Mouse (Mus musculus): Measurements from ENCODE around the gene Sh3pxd2b.

Sh3pxd2b gene

DNA sequence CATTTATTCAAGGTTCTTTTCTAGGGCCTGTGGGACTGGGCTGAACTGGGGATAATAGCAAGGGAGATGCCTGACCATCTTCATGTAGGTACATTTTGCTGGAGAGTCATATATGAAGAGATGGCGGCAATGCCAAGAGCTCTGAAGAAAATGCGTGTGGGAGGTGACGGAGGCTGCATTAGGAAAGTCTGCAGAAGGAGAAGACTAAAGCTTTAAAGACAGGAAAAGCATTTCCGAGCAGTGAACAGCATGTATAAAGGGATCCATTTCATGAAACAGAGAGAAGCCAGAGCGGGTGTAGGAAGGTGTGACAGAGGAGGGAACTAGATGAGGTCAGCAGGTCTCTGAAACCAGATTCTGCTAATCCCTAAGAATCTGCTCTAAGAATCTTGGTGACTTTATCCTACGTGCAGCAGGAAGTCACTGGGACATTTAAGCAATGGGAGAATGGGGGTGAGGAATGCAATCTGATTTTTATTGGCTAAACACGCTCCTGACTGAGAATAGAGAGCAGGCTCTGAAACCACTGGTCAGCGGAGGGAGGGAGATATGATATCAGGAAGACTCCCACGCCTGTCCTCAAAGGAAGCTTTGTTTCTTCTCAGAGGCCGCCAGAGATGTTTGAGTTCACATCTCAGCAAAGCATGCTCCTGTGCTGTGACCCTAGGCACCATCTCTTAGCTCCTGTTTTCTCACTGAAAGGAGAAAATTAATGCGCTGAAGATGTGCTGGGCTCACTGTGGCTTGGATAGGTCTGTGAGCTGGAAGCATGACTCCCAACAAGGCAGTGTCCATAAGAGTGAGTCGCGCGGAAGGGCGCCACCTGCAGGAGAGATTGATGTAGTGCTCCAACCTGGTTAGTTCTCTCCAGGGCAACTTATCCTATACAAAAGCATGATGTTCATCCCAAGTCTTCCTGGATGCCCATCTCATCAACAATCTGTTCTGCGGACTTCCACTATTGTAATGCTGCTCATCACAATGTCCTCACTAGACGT lies 6.8 kb upstream of the Sh3pxd2b start:
- DNase-seq (ENCODE audit: low spot score in 2 of 2): no peak

DNA sequence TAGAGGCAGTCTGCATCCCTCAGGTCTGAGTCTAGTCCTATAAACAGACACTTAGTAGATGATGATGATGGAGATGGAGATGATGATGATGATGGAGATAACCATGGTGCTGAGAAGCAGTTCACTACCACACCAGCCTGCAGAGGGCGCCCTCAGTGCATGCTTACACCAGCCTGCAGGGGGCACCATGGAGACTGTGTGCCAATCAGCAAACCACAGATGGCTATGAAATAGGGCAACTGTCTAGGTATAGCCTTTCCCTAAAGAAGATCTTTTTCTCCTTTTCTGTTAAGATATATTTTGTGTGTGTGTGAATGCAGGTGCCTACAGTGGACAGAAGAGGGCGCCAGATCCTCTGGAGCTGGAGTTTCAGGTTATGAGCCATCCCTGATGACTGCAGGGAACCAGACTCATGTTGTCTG lies 4.8 kb upstream of the Sh3pxd2b start:
- no peak for DNase-seq (ENCODE audit: low spot score in 2 of 2)

DNA sequence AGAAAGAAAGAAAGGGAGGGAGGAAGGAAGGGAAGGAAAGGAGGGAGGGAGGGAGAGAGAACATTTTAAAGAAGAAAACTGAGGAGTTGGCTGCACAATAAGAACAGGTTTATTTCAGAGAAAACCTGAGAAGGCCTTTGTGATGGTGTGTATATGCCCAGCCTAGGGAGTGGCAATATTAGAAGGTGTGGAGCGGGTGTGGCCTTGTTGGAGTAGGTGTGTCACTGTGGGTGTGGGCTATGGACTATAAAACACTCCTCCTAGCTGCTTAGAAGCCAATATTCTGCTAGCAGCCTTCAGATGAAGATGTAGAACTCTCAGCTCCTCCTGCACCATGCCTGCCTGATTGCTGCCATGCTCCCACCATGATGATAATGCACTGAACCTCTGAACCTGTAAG lies 4.3 kb upstream of the Sh3pxd2b start:
- DNase-seq (ENCODE audit: low spot score in 2 of 2): no peak

GRCm38 (mm10) chr11:32345504-32346297 lies 1.9 kb upstream of the Sh3pxd2b start:
- no peak for DNase-seq (ENCODE audit: low spot score in 2 of 2)

DNA sequence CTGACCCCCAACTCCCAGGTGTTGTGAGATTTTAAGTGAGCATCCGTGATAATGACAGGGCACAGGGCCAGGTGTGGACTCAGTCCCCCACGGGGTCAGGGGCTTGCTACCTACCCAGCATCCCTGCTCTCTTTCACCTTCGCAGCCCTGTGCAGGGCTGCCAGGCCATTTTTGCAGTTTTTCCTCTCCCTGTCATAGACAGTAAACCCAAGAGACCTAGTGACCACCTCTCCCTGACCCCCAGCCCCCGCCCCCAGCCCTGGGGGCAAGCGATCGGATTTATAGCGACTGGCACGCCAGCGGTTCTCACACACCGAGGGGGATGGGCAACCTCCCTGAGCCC lies 385 bp upstream of the Sh3pxd2b start:
- DNase-seq (ENCODE audit: low spot score in 2 of 2): no peak

GRCm38 (mm10) chr11:32348433-32349283 lies 1.0 kb downstream of the Sh3pxd2b start:
- DNase-seq (ENCODE audit: low spot score in 2 of 2): no peak

DNA sequence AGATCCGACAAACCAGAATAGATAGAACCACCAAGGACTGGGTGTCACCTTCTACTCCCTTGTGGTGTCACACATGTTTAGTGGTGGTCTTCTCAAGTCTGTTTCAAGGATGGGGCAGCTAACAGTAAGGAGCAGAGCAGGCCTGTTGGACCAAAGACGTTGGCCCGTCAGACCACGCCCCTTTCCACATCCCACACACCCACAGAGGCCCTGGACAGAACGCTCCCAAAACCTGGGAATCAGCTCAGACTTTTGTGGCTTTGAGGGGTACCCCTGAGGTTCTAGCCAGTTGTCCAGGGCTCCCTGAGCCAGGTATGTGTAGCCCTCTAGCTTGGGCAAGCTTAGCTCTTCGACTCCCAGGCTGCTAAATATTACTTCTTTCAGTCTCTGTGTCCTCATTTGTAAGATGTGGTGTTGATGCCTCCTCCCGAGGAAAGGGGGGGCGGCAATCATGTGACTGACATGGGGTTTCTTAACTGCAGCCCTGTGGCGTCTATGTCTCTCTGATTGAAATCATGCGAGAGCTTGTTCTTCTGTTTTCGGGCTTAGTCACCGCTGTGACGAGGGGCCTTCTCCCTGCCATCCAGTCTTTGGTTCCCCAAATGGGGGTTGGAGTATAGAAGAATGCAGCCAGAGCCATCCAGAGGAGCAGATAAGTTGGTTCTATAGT lies 1.8 kb downstream of the Sh3pxd2b start:
- peak in 1 of 2 experiments; percentile 49 for DNase-seq (ENCODE audit: low spot score in 2 of 2)

GRCm38 (mm10) chr11:32352946-32353345 lies 5.3 kb downstream of the Sh3pxd2b start:
- no peak for DNase-seq (ENCODE audit: low spot score in 2 of 2)

DNA sequence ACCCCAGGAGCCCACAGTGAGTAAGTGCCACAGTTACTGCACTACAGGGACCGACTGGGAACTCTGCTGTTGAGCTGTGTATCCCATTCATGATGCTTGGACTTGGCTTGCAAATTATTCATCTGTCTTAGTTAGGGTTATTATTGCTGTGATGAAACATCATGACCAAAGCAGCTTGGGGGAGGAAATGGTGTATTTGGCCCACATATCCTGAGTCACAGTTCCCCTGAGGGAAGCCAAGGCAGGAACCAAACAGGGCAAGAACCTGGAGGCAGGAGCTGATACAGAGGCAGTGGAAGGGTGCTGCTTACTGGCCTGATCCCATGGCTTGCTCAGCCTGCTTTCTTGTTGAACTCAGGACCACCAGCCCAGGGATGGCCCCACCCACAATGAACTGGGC lies 7.8 kb downstream of the Sh3pxd2b start:
- DNase-seq (ENCODE audit: low spot score in 2 of 2): no peak

DNA sequence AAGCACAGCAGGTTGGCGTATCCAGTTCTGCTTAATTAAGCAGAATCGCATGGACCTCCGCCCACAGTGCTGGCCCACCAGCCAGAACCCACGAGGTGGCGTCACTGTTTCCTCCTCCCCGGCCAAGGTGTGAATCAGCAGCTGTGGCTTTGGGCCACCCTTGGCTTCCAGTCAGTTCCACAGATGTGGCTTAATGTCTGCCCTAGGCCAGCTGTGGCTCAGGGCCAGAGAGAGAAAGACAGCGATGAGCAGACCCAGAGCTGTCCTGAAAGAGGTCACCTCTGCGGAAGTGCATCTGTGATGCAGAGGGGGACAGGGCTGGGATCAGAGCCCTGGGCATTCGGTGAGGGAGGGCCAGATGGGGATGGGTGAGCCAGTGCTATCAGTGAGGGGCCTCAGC lies 10.1 kb downstream of the Sh3pxd2b start:
- peak; percentile 71 to 80 for DNase-seq (ENCODE audit: low spot score in 2 of 2)

GRCm38 (mm10) chr11:32358399-32358798 lies 10.8 kb downstream of the Sh3pxd2b start:
- DNase-seq (ENCODE audit: low spot score in 2 of 2): no peak

DNA sequence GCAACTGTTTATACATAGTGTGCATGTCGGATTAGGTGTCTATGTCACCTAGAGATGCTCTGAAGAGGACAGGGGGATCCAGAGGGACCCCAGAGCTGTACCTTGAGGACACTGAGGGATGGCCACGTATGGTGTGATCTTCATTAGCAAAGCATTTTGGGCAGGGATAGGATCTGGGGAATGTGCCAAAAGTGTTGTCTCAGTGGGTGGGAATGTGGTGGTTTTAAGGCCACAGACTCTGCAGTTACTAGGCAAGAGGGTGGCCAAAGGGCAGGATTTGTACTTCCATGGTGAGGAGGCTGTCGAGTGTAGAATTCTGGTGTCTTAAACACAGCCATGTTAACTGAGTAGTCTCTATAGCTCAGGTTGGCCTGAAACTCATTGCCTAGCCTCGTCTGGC lies 11.9 kb downstream of the Sh3pxd2b start:
- DNase-seq (ENCODE audit: low spot score in 2 of 2): no peak

- DNase-seq (ENCODE audit: low spot score in 2 of 2): no peak
Measured at GRCm38 (mm10) chr11:32361774-32362173, 14.2 kb downstream of the Sh3pxd2b start.

DNA sequence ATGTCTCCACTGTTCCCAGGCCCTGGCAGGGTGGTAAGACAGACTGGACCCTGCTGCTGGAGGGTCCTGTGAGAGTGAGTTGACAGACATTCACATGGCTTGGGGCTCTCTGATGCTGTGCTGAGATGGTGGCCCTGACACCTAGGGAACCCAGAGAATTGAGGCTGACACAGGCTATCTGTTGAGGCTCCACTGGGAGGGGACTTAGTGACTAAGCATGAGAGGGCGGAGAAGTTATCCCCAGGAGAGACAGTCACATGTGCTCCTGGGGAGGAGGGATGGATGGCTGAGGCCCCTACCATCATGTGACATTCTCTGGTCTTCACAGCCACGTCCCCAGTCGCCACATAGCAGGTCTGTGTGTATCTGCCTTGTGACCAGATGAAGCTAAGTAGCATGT lies 15.6 kb downstream of the Sh3pxd2b start:
- no peak for DNase-seq (ENCODE audit: low spot score in 2 of 2)

- DNase-seq (ENCODE audit: low spot score in 2 of 2): no peak
Measured at GRCm38 (mm10) chr11:32363610-32364220, 16.1 kb downstream of the Sh3pxd2b start.

DNA sequence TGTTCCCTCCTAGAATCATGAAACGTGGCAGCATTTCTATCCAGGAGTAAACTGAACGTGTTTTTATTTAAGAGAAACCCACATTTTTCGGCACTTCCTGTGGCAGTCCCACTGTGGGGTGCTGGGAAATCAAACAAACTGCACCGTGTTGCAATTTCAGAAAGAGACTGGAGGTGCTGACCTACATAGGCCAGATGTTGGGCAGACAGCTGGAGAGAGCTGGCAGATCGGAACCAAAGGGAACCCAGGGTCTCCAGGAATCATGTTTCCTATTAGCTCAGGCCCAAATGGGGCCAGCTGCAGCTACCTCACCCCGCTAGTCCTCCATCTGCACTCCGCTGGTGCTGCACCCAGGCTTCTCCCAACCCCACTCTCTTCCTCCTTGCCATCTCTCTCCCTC lies 16.8 kb downstream of the Sh3pxd2b start:
- no peak for DNase-seq (ENCODE audit: low spot score in 2 of 2)

GRCm38 (mm10) chr11:32365498-32365897 lies 17.9 kb downstream of the Sh3pxd2b start:
- DNase-seq (ENCODE audit: low spot score in 2 of 2): no peak

DNA sequence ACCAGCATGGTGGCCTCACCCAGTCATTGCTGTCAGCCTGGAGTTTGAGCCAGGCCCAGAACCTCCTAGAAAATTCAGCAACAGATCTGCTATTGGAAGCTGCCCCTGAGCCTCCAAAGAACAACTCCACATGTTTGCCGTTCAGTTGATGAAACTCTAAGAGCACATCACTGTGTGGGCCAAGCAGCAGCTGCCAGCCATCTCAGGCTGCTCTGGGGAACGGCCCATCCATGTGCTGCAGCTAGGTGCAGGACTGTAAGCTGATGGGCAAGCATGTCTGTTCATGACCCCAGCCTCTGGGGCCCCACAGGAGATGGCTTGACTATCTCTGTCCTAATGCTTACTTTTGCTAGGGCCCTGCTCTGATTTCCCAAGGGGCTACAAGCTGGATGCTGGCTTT lies 19.4 kb downstream of the Sh3pxd2b start:
- DNase-seq (ENCODE audit: low spot score in 2 of 2): no peak

DNA sequence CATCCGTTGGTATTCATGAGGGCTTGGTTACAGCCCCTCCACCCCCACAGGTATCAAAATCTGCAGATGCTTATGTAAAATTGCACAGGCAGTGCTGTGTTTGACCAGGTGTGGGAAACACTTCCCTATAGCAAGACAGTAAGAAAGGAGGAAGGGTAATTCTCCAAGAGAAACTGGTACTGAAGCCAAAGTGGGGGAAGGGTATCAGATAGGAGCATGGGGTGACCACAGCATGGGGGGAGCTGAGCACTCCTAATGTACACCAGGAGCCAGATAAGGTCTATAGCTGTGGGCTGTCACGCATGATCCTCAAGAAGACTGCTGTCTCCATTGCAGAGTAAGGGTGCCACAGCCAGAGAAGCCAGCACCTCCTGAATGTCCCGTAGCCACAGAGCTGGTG lies 21.4 kb downstream of the Sh3pxd2b start:
- no peak for DNase-seq (ENCODE audit: low spot score in 2 of 2)

DNA sequence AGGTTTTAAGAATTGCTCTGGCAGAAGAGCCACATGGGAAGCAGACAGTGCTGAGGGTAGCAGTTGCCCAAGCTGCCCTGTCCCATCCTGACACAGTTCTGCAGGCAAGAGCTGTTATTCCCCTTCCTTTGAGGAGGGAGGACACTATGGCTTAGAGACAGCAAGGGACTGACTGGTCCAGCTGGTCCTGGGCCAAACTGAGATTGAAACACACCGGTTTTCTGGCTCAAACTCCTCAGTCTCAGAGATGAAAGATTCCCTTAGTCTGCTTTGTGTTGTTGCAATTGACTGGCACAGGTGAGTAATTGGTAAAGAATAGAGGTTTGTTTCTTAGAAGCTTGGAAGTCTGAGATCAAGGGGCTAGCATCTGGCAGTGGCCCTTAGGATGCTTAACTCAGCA lies 23.3 kb downstream of the Sh3pxd2b start:
- DNase-seq (ENCODE audit: low spot score in 2 of 2): no peak

Measured in urinary bladder, postnatal 36 days (tissue).